Mouse (Mus musculus) cerebellum, adult (tissue): Measurements from ENCODE around the gene BC030499.
"Not testable (repeated sequence)": the region's sequence is repeated elsewhere in the genome, so short reads cannot be mapped to it uniquely, and the experiment has no call there.

Experiments used
- ATAC-seq: cut with Nextera tagmentation; 2 replicates; pipeline ENCODE4 v1.9.2; 2017; ENCODE audit warnings: mild to moderate bottlenecking, moderate library complexity, mixed read lengths; ENCODE audit not compliant: insufficient number of reproducible peaks, low FRiP score, low TSS enrichment

BC030499 gene

DNA sequence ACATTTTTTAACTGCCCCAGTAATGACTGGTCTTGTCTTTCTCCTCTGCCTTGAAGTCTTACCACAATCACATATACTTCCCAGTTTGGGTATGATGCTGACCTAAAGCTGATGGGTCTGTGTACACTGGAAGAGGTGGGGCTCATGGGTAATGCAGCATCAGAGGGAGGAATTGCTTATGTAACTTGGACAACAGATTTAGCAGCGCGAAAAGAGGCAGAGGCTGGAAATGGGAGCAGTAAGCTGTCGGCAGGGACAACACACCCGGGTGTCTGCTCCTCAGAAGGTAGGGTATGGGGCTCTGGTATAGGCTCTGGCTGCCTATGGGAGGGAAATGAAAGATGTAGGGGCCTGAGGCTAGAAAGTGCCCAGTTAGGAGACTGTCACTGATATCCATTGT, at the start of gene BC030499:
TSS of gene BC030499 (plus strand) at position 188 of the 400 bp plus-strand sequence.
- ATAC-seq: no peak

DNA sequence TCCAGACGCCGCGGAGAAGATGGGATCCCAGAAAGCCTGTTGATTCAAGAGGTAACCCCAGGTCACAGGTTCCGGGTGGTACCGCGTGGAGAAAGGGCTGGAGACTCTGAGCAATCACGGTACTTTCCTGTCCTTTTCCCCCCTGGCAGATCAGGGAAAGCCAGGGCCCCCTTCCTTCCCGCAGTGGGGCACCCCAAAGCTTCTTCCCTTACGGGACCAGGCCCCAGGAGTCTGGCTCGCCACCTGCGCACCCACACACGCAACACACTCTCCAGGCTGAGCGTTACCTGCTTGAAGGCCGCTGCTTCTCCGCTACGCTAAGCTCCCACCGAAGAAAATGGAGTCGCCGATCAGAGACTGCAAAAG, 45.4 kb upstream of the BC030499 start:
- ATAC-seq: peak; percentile 36; the same call in 1 of the 2 replicates

DNA sequence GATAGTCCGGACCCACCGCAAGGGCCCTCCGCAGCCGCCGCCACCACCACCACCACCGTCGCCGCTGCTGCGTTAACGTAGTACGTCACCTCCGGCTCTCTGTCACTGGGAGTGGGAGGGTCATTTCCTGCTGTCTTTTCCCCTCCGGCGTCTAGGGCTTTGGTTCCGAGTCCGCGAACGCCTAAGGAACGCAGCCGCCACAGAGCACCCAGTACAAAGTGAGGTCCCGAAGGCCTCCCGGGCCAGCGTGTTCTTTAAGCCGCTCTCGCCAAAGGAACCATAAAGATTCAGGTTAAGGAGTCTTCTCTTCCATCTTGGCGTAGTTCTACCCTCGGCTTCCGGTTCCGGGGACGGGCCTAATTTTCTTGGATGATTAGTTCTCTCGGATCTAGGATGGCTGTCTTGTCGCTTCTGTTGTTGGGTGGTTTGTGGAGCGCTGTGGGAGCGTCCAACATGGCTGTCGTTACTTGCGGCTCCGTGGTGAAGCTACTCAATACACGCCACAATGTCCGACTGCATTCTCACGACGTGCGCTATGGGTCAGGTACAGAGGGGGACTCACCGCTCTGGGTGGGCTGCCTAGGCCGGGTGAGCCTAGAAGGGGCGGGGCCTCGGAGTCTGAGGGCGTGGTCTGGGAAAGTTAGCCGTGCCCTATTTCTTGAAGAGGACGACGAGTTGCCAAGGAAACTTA, 44.9 kb upstream of the BC030499 start, which contains the start of the genes Sdf2 and Supt6:
TSS of gene Sdf2 (plus strand) at position 120 of the 691 bp plus-strand sequence.
TSS of gene Supt6 (minus strand) at position 361 of the 691 bp plus-strand sequence.
- ATAC-seq: peak; percentile 95

DNA sequence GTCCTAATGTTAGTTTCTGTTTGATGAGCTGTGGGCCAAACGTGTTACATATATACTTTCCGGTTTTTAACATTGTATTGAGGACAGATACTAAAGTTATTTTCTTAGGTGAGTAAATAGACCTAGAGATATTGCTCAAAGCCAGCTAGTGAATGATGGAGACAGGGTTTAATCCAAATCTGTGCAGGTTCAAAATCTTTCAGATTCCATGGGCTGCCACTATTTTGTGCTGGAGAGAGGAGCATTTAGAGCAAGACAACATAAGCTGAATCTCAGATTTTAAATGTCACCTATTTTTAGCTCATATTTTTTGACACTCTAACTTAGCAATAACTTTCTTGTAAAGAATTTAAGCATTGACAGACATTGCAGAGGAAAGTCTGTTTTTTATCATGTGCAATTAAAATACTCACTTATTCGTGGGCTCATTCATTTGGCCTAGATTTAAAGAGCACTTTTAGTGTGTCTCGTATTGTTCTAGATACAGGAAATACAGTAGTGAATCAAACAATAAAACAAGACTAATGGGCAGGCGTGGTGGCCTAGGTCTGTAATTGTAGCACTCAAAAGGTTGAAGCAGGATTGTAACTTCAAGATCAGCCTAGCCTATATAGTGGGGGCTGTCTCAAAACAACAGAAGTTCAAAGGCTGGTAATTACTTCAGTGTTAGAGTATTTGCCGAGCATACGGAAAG, 44.2 kb upstream of the BC030499 start:
- ATAC-seq: no peak

DNA sequence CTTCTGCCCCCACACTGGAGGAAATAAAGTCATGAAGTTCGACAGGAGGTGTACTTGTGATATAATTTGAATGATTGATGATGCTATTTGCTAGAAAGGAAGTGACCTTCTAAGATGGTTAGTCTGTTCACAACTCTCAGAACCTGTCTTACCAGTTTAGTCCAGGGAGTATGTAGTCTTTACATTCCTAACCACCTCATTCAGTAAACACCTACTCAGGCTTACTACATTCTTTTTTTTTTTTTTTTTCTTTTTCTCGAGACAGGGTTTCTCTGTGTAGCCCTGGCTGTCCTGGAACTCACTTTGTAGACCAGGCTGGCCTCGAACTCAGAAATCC, 43.7 kb upstream of the BC030499 start:
- ATAC-seq: no peak

DNA sequence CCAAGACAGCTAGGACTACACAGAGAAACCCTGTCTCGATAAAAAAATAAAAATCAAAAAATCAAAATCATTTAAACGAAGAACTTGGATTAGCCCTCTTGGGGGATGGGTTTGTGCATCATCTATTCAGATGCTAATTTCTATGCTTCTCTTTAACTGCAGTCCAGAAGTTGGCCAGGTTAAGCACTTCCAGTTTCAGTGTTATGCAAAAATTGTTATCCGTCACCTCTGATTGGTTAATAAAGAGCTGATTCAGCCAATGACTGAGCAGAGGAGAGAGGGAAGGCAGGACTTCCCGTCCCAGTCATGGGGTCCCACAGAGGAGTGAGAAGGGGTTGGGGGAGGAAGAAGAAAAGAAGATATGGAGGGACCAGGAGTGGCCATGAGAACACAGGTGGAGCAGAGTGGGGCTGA, 42.9 kb upstream of the BC030499 start:
- ATAC-seq: no peak

DNA sequence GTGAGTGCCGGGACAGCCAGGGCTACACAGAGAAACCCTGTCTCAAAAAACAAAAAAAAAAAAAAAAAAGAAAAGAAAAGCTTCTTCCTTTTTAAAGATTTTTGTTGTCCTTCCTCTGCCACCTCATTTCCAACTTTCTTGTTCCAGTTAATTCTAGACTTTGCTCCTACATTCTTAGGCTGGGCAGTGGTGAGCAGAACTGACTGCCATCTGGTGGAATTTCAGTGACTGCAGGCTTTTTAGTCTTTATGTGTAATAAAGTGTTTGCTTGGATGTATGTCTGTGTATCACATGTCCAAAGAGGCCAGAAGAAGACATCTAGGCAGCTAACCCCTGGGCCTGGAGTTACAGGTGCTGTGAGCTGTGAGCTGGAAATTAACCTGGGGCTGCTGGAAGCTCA, 34.0 kb upstream of the BC030499 start:
- no peak for ATAC-seq

DNA sequence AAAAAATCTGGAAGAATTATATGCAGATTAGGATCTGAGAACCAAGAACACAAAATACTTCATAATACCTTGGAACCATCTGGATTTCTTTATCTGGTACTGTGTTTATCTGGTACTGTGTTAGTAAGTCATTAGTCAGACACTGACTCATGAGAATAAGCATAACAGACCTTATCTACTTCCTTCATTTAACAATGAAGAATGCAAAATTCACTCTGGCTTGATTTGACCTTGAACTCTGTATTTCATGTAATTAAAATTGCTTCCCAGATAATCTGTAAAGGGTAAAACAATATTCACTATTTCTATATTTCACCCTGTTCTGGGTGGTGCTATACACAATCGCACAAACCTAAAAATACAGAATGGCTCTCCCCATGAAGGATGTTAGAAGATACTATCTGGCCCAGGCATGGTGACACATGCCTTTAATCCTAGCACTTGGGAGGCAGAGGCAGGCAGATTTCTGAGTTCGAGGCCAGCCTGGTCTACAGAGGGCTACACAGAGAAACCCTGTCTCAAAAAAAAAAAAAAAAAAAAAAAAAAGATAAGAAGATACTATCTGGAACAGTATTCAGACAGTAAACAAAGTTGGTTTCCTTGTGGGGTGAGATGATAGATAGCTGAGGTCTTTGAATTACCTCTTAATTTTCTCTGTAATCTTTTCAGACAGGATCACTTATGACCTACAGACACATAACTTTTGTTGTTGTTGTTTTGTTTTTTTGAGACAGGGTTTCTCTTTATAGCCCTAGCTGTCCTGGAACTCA, 30.0 kb upstream of the BC030499 start:
- no peak for ATAC-seq

DNA sequence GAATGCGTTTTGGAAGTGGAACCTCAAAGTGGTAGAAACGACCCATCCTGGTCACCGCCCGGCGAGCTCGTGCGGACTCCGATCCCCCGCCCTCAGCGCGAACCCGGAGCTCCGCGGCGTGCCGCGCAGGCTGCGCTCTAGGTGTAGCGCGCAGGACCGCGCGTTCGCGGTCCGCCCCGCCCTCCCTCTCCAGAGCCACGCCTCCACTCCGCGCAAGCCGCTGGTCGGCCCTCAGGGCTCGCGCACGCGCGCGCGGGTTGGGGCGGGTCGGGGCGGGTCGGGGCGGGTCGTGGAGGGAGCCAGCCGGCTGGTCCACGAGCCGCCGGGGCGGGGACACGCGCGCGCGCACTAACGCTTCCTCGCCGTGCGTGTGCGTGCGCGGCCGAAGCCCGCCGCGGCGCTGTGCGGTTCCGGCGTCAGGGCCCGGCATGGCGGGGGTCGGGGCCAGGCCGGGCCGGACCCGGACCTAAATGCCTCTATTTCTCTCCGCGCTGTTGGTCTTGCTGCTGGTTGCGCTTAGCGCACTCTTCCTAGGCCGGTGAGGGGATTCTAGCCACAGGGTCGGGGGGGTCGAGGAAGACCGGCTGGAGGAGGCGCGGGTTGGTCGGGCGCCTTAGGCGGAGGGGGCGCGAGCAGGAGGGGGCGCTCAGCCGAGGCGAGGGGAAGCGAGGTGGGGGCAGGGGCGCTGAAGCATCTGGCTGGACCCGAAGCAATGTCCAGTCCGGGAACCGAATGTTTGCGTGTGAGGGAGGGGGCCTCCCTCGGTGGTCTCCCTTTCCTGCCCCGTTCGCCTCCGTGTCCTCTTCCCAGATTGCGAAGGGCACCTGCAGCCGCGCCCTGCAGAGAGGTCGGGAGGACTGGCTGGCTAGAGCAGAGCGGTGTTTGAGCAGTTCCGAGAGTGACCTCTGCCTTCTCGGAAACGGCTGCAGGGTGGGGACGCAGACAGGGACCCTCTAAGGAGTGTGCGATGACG, 29.0 kb upstream of the BC030499 start, which contains the start of gene 2610507B11Rik:
TSS of gene 2610507B11Rik (plus strand) at position 373 of the 973 bp plus-strand sequence.
- peak; percentile 93 for ATAC-seq

DNA sequence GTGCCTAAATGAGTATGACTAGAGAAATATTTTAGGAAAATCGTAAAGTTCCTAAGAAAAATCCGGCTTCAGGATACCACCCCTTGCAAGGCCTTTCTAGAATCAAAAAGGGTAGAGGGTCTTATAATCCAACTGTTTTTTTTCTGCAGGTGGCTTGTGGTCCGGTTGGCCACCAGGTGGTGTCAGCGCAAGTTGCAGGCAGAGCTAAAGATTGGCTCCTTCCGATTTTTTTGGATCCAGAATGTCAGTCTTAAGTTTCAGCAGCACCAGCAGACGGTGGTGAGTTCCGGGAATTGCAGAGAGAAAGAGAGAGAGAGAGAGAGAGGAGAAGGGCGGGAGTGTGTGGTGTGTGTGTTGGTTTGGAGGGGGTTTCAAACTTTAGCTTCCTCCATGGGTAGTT, 28.1 kb upstream of the BC030499 start:
- no peak for ATAC-seq

DNA sequence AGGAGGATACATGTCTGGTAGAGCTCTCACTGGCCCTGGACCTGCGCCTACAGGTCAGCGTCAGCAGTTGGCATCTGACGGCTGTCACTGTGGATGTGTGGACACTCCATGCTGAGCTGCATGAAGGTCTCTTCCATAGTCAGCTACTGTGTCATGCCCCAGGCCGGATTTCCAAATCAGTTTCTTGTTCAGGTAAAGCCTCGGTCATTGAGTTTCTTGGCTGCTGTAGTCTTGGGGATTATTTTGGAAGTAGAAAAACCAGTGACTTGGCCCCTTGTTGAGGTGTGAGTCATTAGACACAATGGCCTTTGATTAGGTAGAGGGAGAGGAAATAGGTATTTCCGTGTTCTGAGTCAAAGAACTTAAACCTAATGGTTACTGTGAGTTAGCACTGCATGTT, 25.1 kb upstream of the BC030499 start:
- ATAC-seq: no peak

DNA sequence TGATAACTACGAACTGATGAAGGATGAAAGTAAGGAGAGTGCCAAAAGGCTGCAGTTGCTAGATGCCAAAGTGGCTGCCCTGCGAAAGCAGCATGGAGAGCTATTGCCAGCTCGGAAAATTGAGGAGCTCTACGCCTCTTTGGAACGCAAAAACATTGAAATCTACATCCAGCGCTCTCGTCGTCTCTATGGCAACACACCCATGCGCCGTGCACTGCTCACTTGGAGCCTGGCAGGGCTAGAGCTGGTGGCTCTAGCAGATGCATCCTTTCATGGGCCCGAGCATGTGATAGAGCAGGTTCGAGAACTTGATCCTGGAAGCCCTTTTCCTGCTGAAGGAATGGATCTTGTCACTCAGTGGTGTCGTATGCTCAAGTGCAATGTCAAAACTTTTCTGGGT, 18.7 kb upstream of the BC030499 start:
- ATAC-seq: no peak

DNA sequence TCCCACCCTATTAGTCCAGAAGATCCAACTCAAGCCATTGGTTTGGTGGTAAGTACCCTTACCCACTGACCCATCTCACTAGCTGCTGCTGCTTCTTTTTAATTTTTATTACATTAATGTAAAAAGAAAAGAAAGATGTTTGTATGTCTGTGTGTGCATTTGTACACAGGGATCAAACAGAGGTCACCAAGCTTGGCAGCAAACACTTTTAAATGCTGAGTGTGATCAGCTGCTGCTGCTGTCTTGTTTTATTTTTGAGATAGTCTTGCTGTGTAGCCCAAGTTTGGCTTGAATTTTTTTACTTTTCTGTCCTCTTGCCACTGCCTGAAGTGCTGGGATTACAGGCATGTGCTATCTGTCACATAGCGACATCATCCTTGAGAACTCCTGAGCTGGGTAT, 15.0 kb upstream of the BC030499 start:
- ATAC-seq: no peak

DNA sequence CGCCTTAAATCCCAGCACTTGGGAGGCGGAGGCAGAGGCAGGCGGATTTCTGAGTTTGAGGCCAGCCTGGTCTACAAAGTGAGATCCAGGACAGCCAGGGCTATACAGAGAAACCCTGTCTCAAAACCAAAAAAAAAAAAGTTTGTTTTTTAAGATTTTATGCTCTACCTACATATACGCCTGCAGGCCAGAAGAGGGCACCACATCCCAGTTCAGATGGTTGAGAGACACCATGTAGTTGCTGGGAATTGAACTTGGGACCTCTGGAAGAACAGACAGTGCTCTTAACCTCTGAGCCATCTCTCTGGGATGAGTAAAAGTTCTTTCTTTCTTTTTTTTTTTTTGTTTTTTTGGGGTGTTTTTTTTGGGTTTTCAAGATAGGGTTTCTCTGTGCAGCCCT, 14.5 kb upstream of the BC030499 start:
- not testable (repeated sequence) for ATAC-seq

DNA sequence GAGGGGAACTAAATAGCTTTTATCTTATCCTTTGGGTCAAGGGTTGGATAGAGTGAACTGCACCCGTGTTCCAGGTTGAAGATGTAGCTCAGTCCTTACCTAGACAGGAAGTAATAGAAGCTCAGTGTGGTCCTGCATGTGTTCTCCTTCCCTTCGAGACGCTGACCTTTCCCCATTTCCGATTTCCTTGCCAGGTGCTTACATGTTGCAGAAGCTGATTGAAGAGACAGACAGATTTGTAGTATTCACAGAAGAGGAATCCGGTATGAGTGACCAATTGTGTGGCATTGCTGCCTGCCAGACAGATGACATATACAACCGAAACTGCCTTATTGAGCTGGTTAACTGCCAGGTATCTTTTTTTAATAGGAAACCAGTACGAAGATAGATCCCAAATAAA, 11.8 kb upstream of the BC030499 start:
- ATAC-seq: no peak

DNA sequence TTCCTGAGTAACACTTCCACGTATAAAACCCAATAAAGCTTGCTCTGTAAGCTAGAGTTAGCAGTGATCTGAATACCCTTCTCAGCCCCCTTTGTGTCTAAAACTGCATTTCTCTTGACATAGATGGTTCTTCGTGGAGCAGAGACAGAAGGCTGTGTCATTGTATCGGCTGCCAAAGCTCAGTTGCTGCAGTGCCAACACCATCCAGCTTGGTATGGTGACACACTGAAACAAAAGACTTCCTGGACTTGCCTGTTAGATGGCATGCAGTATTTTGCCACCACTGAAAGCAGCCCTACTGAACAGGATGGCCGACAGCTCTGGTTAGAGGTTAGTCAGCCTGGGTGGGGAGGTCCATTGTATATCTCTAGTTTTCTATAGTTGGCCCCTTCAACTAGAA, 11.1 kb upstream of the BC030499 start:
- ATAC-seq: no peak

DNA sequence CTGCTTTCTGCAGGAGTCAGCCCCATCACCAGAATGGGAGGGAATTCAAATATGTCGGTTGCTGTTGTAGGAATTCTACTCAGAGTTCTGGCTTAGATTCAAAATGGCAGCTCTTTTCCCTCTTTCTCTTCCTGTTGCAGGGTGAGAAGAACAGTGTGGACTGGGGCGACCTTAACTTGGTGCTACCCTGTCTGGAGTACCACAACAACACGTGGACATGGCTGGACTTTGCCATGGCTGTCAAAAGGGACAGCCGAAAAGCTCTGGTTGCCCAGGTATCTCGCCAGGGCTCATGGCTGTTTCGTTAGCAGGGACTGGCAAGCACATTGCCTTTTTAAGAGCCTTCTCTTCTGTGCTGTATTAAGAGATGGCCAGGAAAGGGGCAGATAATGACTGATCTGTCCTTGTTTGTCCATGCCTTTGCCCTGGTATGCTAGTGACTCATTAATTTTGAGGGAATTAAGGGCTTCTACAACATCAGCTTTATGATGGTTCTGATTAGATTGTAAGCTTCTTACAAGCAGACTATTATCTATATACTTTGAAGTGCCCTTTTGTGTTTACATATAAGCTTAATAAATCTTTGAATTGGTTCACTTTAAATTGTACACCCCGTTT, 1.4 kb upstream of the BC030499 start:
- no peak for ATAC-seq

DNA sequence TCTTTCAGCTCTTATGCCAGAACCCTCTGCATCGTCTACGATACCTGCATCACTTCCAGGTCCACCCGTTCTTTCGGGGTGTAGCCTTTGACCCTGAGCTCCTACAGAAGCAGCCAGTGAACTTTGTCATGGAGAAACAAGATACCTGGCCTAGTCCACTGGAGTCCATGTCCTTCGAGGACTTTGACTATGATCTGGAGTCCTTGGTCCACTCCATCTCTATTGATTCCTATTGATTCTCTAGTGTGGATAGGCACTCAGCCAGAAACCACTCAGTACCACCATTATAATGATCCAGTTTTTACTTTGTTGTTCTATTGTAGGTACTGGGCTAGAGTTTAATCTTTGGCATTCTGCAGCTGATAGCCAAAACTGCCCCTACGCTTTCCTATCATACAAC, 3.9 kb downstream of the BC030499 start:
- ATAC-seq: no peak

DNA sequence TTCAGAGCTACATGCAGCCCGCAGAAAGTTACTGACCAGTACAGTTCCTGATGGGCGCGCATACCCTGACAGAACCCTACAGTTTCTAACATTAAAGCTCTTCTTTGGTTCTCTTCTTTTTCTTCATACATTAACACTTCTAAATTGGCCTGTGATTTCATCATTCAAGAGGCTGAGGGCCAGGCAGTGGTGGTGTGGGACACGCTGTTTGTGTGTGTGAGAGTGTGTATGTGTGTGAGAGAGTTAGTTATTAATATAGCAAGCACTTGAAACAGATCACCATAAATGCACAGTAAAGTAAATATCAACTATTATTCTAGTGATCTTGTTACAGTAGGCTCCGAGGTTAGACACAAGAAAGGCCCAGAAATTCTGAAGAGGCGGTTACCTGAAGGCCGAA, 10.3 kb downstream of the BC030499 start:
- no peak for ATAC-seq
